Mouse (Mus musculus) forebrain, embryonic 12.5 days (tissue): Measurements from ENCODE around the gene Slc25a36. TPM values are rescaled to one million over a fixed set of nuclear protein-coding genes. Genes with fewer than 3 reads are reported as not detected.

Experiments
- ATAC-seq: fragments of 200-750 bp; cut with Nextera tagmentation; 2 replicates; pipeline ENCODE4 v1.8.0; 2017; ENCODE audit warnings: moderate TSS enrichment; ENCODE audit not compliant: low FRiP score
- H3K27ac ChIP-seq: fragments of 300-500 bp; sonication (generic); 2 replicates; pipeline ENCODE4 v1.5.1; 2016; ENCODE audit warnings: mild to moderate bottlenecking
- H3K27me3 ChIP-seq: fragments of 300-500 bp; sonication (generic); 2 replicates; pipeline ENCODE4 v1.6.1; 2016; ENCODE audit warnings: mild to moderate bottlenecking
- H3K36me3 ChIP-seq: fragments of 300-500 bp; sonication (generic); replicated peaks from 2 replicates; pipeline ENCODE4 v1.6.1; 2016; ENCODE audit warnings: mild to moderate bottlenecking
- H3K4me1 ChIP-seq: fragments of 300-500 bp; sonication (generic); 2 replicates; pipeline ENCODE4 v1.6.1; 2016
- H3K4me2 ChIP-seq: fragments of 300-500 bp; sonication (generic); 2 replicates; pipeline ENCODE4 v1.6.1; 2016; ENCODE audit warnings: mild to moderate bottlenecking, moderate library complexity
- H3K4me3 ChIP-seq: fragments of 300-500 bp; sonication (generic); replicated peaks from 2 replicates; pipeline ENCODE4 v1.5.1; 2016; ENCODE audit warnings: mild to moderate bottlenecking
- H3K9ac ChIP-seq: fragments of 300-500 bp; sonication (generic); 2 replicates; pipeline ENCODE4 v1.6.1; 2016; ENCODE audit warnings: mild to moderate bottlenecking
- H3K9me3 ChIP-seq: fragments of 300-500 bp; sonication (generic); 2 replicates; pipeline ENCODE4 v1.6.1; 2016
- WGBS: fragments of 180-500 bp; shearing (Covaris S2); methylation state at CpG from one replicate; pipeline ENCODE4 v1.1.7; 2016; 5-methylcytosine and 5-hydroxymethylcytosine counted together
- polyA plus RNA-seq: library from polyadenylated mRNA; unstranded; fragments of >200 nt; fragmentation: Nextera tagmentation; extraction: Ambion mirVana; gene quantifications from 2 replicates; pipeline ENCODE4 v1.2.1, GENCODE M21; 2016

The Slc25a36 gene
- polyA plus RNA-seq, result 79.5 and 83.5 TPM in 2 replicates

DNA sequence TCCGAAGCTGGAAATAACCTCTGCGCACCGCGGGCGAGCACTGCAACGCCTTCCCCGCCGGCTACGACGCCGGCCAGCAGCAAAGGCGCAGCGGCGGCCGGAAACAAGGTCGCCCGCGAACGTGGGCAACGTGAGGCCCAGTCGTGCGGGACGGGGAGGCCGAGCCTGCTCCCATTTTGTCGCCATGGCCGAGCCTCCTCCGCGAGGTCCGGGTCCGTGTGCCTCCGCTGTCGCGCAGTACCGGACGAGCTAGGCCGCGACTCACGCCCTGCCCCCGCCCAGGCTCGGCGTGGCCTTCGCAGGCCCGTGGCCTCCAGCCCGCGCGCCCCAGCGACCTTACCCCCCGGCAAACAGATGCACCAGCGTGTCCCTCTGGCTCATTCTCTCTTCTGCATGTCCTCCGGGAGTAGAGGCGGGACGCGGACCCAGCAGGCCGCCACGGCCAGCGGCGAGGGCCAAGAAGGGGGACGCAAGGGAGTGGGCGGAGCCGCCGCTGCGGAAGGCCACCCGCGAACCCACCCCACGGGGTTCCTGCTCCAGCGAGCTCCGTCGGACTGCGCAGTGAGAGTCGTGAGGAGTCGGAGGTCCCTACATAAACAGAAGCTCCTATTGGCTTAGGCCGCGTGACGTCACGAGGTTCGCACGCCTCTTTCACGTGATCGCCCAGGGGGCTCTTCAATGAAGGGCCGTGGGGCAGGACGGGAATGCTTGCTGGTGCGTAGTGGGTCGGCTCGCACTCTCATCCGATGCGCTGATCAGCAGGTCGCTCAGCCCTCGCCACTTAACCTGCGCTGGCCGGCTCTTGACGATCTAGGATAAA lies at the start of gene Slc25a36:
Gene Slc25a36, minus strand, starts transcription at position 587 of the 820 bp plus-strand sequence.
- Histone ChIP-seq H3K27me3 (no peaks in the 10 kb centered on the region), H3K9ac (peak within 1 kb of the TSS; percentile 85), H3K4me1 (peaks cover 12% of the 10 kb centered on the region), H3K27ac (peak within 1 kb of the TSS; percentile 83), H3K9me3 (no peaks in the 10 kb centered on the region), H3K36me3 (no peaks in the 10 kb centered on the region; the same call in 1 of the 2 replicates), H3K4me3 (peak within 1 kb of the TSS; percentile 88), H3K4me2 (peak within 1 kb of the TSS; percentile 66)
- whole genome bisulfite sequencing, result under 1% methylated on average over 85 of the region's 91 CpGs
- ATAC-seq, result peak; percentile 100

- H3K9ac ChIP-seq, result no peak overlapping the region
- no peaks in the 10 kb centered on the region for H3K4me1 ChIP-seq
- no peak overlapping the region for H3K27ac ChIP-seq
- H3K4me3 ChIP-seq, result no peak overlapping the region
- WGBS, result 78% methylated on average over 3 of the region's 3 CpGs
- no peaks in the 10 kb centered on the region for H3K9me3 ChIP-seq
- no peaks in the 10 kb centered on the region for H3K36me3 ChIP-seq
- ATAC-seq, result no peak
- no peaks in the 10 kb centered on the region for H3K27me3 ChIP-seq
- no peak overlapping the region for H3K4me2 ChIP-seq
Observed at GRCm38 (mm10) chr9:97158412-97158811, 47.5 kb upstream of the Slc25a36 start.

DNA sequence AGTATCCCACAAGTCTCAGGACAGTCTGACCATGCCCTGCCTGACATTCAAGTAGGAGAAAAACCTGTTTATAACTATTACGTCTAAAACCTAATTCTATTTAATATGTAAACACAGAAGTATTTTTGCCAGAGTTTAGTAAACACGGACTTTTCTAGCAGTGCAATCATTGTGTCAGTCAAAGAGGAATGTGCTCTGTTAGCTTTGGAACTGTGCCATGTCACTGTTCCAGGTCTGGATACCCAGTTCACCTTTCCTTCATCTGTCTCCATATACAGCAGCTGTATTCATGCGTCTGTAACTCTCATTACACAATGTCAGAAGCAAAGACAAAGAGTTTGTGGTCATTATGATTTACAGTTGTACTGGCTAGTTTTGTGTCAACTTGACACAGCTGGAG lies 45.0 kb upstream of the Slc25a36 start:
- no peaks in the 10 kb centered on the region for H3K36me3 ChIP-seq
- WGBS, result 86% methylated on average over 3 of the region's 3 CpGs
- no peak overlapping the region for H3K4me3 ChIP-seq
- no peaks in the 10 kb centered on the region for H3K27me3 ChIP-seq
- H3K9me3 ChIP-seq, result no peaks in the 10 kb centered on the region
- H3K27ac ChIP-seq, result no peak overlapping the region
- H3K9ac ChIP-seq, result no peak overlapping the region
- ATAC-seq, result no peak
- H3K4me2 ChIP-seq, result no peak overlapping the region
- no peaks in the 10 kb centered on the region for H3K4me1 ChIP-seq

GRCm38 (mm10) chr9:97154956-97155355 lies 44.0 kb upstream of the Slc25a36 start:
- Histone ChIP-seq H3K4me2 (no peak overlapping the region), H3K27ac (no peak overlapping the region), H3K9ac (no peak overlapping the region), H3K27me3 (no peaks in the 10 kb centered on the region), H3K36me3 (no peaks in the 10 kb centered on the region), H3K9me3 (no peaks in the 10 kb centered on the region), H3K4me1 (no peaks in the 10 kb centered on the region), H3K4me3 (no peak overlapping the region)
- WGBS, result 90% methylated on average over 4 of the region's 4 CpGs
- no peak for ATAC-seq

GRCm38 (mm10) chr9:97153006-97153405 lies 42.0 kb upstream of the Slc25a36 start:
- Histone ChIP-seq H3K4me1 (no peaks in the 10 kb centered on the region), H3K27me3 (no peaks in the 10 kb centered on the region), H3K4me3 (no peak overlapping the region), H3K9ac (no peak overlapping the region), H3K4me2 (no peak overlapping the region), H3K9me3 (no peaks in the 10 kb centered on the region), H3K27ac (no peak overlapping the region), H3K36me3 (no peaks in the 10 kb centered on the region)
- WGBS, result 88% methylated on average over 3 of the region's 3 CpGs
- no peak for ATAC-seq

DNA sequence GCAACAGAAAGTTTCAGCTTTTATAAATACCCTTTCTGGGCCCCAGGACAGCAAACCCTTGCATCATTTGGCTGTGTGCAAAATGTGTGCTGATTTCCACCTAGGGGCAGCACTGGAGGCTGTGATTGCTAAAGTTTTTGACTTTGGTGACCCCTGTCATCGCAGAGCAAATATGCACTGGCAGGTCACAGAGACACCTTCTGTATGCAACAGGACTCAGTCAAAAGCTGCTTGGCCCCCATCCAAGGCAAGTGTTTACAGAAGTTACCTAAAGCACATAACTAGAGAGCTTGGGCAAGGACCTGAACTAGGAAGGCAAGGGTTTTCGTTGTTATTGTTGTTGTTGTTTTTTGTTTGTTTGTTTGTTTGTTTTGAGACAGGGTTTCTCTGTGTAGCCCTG lies 36.3 kb upstream of the Slc25a36 start:
- H3K9me3 ChIP-seq, result no peaks in the 10 kb centered on the region
- H3K36me3 ChIP-seq, result no peaks in the 10 kb centered on the region
- ATAC-seq, result no peak
- H3K9ac ChIP-seq, result no peak overlapping the region
- H3K4me1 ChIP-seq, result no peaks in the 10 kb centered on the region
- no peak overlapping the region for H3K27ac ChIP-seq
- no peaks in the 10 kb centered on the region for H3K27me3 ChIP-seq
- no peak overlapping the region for H3K4me2 ChIP-seq
- H3K4me3 ChIP-seq, result no peak overlapping the region
- 89% methylated on average over 2 of the region's 2 CpGs for WGBS

- H3K4me1 ChIP-seq, result no peaks in the 10 kb centered on the region
- H3K27me3 ChIP-seq, result no peaks in the 10 kb centered on the region
- 81% methylated on average over 6 of the region's 6 CpGs for WGBS
- no peaks in the 10 kb centered on the region for H3K9me3 ChIP-seq
- no peak overlapping the region for H3K27ac ChIP-seq
- H3K9ac ChIP-seq, result no peak overlapping the region
- no peak overlapping the region for H3K4me2 ChIP-seq
- ATAC-seq, result no peak
- H3K36me3 ChIP-seq, result no peaks in the 10 kb centered on the region
- H3K4me3 ChIP-seq, result no peak overlapping the region
Observed at GRCm38 (mm10) chr9:97145351-97145750, 34.4 kb upstream of the Slc25a36 start.

GRCm38 (mm10) chr9:97143416-97143815 lies 32.5 kb upstream of the Slc25a36 start:
- H3K36me3 ChIP-seq, result no peaks in the 10 kb centered on the region
- H3K27ac ChIP-seq, result no peak overlapping the region
- H3K9ac ChIP-seq, result no peak overlapping the region
- H3K4me1 ChIP-seq, result no peaks in the 10 kb centered on the region
- no peaks in the 10 kb centered on the region for H3K9me3 ChIP-seq
- no peak overlapping the region for H3K4me2 ChIP-seq
- no peak for ATAC-seq
- WGBS, result 95% methylated on average over 5 of the region's 5 CpGs
- H3K4me3 ChIP-seq, result no peak overlapping the region
- H3K27me3 ChIP-seq, result no peaks in the 10 kb centered on the region

DNA sequence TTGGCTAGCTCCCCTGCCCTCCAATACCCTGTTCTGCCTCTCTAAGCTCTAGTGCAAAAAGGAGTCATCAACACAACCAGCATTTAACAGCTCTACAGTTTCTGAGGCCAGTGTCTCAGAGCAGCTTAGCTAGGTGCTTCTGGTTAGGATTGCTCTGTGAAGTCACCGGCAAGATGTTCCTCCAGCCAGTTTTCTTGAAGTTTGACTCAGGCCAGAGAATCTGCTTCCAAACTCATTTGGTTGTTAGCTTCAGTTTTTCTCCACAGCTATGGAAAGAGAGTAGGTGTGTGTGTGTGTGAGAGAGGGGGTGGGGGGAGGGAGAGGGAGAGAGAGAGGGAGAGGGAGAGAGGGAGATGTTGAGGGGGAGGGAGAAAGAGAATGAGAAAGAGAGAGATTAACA lies 31.6 kb upstream of the Slc25a36 start:
- no peak for ATAC-seq
- Histone ChIP-seq H3K9ac (no peak overlapping the region), H3K27ac (no peak overlapping the region), H3K36me3 (no peaks in the 10 kb centered on the region), H3K4me1 (no peaks in the 10 kb centered on the region), H3K4me2 (no peak overlapping the region), H3K9me3 (no peaks in the 10 kb centered on the region), H3K4me3 (no peak overlapping the region), H3K27me3 (no peaks in the 10 kb centered on the region)
- 100% methylated on average over 1 of the region's 1 CpGs for WGBS

GRCm38 (mm10) chr9:97141723-97142122 lies 30.8 kb upstream of the Slc25a36 start:
- ATAC-seq, result no peak
- 59% methylated on average over 2 of the region's 2 CpGs for WGBS
- Histone ChIP-seq H3K27me3 (no peaks in the 10 kb centered on the region), H3K27ac (no peak overlapping the region), H3K9ac (no peak overlapping the region), H3K4me3 (no peak overlapping the region), H3K4me1 (no peaks in the 10 kb centered on the region), H3K4me2 (no peak overlapping the region), H3K9me3 (no peaks in the 10 kb centered on the region), H3K36me3 (no peaks in the 10 kb centered on the region)

DNA sequence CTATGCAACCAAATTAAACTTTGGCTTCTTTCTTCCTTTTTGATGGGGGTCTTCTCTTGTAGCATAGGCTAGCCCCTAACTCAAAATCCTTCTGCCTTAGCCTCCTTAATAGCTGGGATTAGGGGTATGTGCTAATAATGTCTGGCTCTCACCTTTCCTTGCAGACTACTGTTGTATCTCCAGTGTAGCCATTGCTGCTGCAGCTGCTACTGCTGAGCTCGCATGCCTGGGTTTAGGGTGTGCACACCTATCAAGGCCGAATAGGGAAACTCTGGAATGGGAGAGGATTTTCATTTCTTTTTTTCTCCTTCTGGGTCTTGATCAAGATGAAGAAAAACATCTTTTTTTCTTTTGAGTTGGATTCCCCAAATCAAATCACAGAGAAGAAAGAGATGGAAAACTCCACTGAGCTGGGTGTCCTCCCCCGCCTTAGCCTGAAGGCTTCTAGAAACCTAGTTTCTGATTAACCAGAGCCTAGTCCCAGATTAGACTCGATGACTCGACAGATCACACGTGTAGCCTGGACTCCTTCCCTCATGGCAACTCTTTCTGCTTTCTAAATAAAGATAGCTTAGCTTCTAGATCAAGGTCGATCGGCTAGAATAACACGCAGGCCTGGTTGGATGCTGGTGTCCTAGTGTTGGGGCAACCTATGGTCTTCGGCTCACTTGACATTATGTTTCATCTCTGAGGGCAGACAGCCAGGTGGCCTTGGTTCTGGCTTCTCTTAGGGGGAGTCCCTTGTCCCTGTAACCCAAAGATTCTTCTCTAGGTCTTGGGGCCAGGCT lies 29.4 kb upstream of the Slc25a36 start:
- no peak overlapping the region for H3K9ac ChIP-seq
- H3K27ac ChIP-seq, result no peak overlapping the region
- no peak for ATAC-seq
- no peak overlapping the region for H3K4me2 ChIP-seq
- no peaks in the 10 kb centered on the region for H3K36me3 ChIP-seq
- H3K4me1 ChIP-seq, result no peaks in the 10 kb centered on the region
- H3K9me3 ChIP-seq, result no peaks in the 10 kb centered on the region
- 93% methylated on average over 10 of the region's 10 CpGs for WGBS
- H3K4me3 ChIP-seq, result no peak overlapping the region
- H3K27me3 ChIP-seq, result no peaks in the 10 kb centered on the region

- no peaks in the 10 kb centered on the region for H3K9me3 ChIP-seq
- no peaks in the 10 kb centered on the region for H3K4me1 ChIP-seq
- no peak overlapping the region for H3K4me2 ChIP-seq
- no peak overlapping the region for H3K4me3 ChIP-seq
- no peak for ATAC-seq
- H3K27me3 ChIP-seq, result no peaks in the 10 kb centered on the region
- no peak overlapping the region for H3K9ac ChIP-seq
- no peak overlapping the region for H3K27ac ChIP-seq
- 89% methylated on average over 4 of the region's 4 CpGs for WGBS
- H3K36me3 ChIP-seq, result no peaks in the 10 kb centered on the region
Observed at GRCm38 (mm10) chr9:97137678-97138077, 26.7 kb upstream of the Slc25a36 start.
